Mouse (Mus musculus) kidney, postnatal 36 days (tissue): ENCODE measurements around the gene Cyp1a2.

Experiments used
- DNase-seq, 2 experiments: peaks; one replicate each; pipeline ENCODE4 v3.0.0; 2021 to 2022; ENCODE audit warnings: mixed read lengths in 2 of 2

Gene Cyp1a2

DNA sequence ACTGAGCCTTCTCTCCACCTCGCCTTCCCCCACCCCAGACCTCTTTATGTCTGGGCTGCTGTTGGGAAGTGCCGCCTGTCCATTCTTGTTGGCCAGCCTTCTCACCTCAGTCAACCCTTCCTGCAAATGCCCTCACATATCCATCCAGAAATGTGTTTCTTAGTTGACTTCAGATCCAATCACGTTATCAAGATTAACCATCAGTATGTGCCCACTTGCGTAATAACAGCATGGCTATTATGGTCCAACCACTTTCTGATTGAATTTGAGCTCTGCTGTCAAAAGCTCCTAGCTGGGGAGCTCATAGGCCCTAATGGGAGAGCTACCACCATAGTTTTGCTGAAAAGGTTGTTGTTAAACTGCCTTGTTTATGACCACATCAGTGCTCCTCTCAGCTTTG is 12.5 kb downstream of the Cyp1a2 start:
- DNase-seq, result no peak

GRCm38 (mm10) chr9:57669566-57669965 is 13.9 kb downstream of the Cyp1a2 start:
- DNase-seq, result peak; percentile 86 to 92

DNA sequence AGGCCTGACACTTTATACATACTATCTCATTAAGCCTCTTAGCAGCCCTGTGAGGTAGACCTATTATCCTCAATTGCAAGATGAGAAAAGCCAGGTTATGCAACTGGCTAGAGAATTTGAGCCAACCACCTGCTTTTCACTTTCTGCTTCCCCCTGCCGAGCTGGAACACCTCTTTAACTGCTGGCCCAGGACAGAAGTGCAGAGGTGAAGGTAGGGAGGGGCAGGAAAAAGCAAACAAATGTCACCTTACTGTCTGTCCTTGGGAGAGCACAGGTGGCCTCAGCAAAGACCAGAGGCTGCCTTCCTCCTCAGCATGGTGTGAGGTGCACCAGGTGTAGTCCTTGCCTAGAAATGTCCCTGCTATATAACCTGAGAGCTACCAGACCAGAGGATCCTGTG is 15.2 kb downstream of the Cyp1a2 start:
- peak; percentile 39 to 66 for DNase-seq

DNA sequence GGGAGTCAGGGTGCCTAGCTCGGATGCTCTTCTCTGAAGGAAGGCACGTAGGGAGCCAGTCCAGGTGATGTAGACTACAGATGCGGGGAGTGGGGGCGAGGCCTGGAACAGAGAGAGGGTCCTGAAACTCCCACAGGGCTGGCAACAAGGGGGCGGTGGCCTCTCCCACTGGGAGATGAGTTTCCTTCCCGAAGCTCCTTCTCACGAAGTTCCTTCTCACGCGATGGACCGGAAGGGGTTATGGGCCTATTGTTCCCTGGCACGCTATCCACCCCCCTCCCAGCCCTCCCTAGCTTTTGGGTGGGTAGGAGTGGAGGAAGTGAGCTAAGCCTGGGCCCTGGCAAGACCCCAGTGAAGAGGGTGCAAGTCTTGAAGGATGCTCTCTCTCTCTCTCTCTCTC is 15.7 kb downstream of the Cyp1a2 start:
- peak; percentile 20 for DNase-seq

- no peak for DNase-seq
Measured at GRCm38 (mm10) chr9:57667136-57667535, 16.4 kb downstream of the Cyp1a2 start.

GRCm38 (mm10) chr9:57666536-57666935 is 17.0 kb downstream of the Cyp1a2 start:
- DNase-seq, result no peak

DNA sequence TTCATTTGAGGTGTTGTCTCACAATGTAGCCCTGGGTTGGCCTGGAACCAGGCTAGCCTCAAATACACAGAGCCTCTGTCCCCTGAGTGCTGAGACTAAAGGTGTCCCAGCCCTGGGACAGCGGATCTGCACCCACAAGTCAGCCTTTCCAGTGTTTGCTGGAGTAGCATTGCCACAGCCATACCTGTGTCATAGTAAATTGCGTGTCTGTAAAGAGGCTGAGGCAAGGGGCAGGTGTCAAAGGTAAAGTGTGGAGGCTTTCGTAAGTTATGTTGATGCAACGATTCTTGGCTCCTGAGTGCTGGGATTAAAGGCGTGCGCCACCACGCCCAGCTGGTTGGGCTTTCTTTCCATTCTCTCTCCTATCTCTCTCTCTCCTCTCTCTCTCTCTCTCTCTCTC is 18.9 kb downstream of the Cyp1a2 start:
- no peak for DNase-seq

DNA sequence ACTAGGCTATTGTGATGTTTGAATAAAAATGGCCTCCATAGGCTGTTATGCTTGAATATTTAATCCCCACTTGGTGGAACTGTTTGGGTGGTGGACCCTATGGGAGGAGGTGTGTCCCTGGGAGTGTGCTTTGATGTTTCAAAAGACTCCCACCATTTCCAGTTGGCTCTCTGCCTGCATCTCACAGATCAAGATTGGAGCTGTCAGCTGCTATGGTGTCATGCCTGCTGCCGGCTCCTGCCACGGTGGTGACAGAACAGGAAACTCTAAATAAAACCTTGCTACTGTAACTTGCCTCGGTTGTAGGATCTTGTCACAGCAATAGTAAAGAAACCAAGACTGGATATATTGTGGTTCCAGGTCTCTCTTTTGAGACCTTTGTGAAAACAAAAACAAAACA is 22.0 kb downstream of the Cyp1a2 start:
- no peak for DNase-seq

- no peak for DNase-seq
Measured at GRCm38 (mm10) chr9:57660501-57660900, 23.0 kb downstream of the Cyp1a2 start.

GRCm38 (mm10) chr9:57659774-57660173 is 23.7 kb downstream of the Cyp1a2 start:
- DNase-seq, result peak; percentile 86 to 90

DNA sequence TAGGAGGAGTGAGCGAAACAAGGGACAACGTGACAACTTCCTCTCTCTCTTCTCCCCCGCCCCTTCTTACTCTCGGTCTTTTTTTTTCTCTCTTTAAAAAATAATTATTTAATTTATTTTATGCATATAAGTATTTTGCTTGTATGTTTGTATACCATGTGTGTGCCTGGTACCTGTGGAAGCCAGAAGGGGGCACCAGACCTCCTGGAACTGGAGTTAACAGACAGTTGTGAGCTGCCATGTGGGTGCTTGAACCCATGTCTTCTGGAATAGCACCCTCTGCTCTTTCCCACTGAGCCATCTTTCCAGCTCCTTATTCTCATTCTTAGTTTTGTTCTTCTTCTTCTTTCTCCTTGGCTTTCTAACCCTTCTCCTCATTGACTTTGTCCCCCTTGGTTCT is 24.5 kb downstream of the Cyp1a2 start:
- no peak for DNase-seq

- no peak for DNase-seq
Measured at GRCm38 (mm10) chr9:57657843-57658242, 25.7 kb downstream of the Cyp1a2 start.

DNA sequence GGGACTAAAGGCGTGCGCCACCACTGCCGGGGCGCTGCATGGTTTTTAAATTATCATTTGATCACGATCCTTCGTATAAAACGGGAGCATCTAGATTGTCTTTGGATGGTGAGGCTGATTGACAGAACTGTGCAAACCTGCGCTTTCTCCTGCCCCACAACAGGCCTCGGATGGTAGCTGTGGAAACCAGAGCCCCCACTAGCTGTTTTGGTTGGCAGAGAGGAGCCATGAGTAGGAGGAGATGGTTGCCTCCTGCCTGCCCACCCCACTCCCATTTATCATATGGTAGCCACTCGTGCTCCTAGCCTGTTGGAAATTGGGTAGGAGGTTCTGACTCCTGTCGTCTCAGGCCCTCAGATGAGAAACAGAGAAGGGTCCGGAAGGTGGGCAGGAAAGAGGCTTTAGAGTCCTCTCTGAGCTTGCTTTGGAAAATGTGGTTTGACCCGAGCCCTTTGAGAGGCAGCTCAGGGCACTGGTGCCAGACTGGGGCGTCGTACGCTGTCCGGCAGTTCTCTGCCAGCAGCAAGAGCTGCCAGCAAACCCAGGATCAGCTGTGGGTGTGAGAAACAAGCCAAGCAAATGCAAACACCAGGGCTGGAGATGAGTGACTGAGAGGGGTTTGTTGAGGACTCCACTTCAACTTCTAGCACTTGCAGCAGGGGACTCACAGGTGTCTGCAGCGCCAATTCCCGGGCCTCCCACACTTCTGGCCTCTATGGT is 26.7 kb downstream of the Cyp1a2 start:
- no peak for DNase-seq

GRCm38 (mm10) chr9:57655749-57656148 is 27.8 kb downstream of the Cyp1a2 start:
- peak; percentile 94 to 98 for DNase-seq

DNA sequence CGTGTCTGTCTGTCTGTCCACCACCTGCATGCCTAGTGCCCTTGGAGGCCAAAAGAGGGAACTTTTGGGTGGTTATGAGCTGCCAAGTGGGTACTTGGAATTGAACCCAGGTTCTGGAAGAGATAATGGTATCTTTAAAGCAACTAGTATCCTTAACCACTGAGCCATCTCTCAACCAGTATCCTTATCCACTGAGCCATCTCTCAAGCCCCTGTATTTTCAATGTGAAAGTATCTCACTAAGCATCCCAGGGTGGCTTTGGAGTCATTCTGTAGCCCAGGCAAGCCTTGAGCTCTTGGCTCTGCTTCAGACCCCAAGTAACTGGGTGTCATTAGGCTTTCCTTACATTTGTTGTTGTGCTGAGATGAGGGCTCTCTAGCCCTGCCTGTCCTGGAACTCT is 28.5 kb downstream of the Cyp1a2 start:
- DNase-seq, result no peak

DNA sequence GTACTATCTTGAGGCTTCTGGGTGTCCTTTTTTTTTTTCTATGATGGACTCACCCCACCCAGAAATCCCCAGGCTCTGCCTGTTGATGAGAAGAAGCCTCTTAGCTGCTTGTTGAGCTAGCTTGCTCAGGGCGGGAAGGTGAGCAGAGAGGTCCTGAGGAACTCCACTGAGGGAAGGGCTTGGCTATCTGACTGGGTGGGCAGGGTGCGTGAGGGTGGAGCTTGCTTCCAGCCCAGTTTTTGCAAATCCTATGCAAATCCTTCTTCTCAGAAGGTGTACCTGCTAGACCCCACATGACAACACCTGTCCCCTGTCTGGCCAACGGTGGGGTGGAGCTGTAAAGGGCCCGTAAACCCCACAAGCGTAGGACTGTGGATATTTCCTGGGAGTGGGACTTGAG is 30.2 kb downstream of the Cyp1a2 start, which contains the start of gene Csk:
Csk (minus strand) TSS at position 349 of the 400 bp plus-strand sequence.
- DNase-seq, result no peak

DNA sequence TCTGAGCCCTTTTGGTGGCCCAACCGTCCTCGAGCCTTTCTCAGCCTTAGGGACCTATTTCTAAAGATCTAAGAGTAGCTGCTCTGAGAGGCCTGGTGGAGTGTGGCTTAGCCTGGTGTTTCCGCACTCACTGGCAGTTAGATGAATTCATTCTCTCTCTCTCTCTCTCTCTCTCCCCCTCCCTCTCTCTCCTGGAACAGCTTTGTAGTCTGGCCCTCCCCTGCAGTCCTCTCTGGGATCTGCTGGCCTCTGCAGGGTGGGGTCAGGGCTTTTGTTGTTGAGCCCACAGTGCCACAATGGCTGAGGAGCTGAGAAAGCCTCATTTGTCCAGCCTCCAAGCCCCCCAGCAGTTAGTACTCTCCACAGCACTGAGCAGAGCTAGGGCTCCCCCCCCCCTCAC is 30.6 kb downstream of the Cyp1a2 start:
- no peak for DNase-seq

DNA sequence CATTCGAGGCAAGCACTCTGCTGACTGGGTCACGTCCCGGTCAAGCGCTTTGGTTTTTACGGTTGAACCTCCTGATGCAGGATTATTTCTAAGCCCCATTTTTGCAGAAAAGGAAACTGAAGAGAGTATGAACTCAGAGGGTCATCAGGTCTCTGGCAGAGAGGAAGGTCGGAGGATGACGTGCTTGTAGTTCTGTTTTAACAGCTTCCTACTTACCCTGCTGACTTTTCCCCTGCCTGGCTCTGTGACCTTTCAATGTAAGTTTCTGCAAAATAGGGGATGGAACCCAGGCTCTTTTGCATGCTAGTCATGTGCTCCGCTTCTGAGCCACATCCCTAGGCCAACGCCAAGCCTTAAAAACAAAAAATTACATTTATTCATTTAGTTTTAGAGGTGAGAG is 31.2 kb downstream of the Cyp1a2 start:
- no peak for DNase-seq

DNA sequence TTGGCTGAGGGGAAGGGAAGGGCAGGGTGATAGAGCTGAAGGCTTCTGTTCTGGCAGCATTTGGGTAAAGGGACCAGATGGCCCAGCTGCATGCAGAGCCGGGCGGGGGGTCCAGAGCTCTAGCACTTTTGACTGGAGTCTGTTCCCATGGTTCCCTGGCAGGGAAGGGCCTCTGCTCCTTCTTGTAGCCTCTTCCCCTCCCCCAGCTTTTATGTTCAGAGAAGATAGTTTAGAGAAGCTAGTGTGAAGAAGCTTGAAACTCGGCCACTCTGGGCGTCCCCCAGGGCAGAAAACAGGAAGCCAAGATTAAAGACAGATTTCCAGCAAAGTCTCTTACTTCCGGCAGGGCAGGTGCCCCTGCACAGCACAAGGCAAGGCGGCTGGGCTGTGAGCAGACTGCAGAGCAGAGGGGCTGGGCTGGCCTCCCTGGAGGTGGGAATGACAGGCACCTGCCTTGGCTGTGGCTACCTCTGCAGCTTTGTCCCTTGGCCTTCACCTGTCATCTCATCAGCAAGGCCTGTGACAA is 32.7 kb downstream of the Cyp1a2 start:
- DNase-seq, result no peak

DNA sequence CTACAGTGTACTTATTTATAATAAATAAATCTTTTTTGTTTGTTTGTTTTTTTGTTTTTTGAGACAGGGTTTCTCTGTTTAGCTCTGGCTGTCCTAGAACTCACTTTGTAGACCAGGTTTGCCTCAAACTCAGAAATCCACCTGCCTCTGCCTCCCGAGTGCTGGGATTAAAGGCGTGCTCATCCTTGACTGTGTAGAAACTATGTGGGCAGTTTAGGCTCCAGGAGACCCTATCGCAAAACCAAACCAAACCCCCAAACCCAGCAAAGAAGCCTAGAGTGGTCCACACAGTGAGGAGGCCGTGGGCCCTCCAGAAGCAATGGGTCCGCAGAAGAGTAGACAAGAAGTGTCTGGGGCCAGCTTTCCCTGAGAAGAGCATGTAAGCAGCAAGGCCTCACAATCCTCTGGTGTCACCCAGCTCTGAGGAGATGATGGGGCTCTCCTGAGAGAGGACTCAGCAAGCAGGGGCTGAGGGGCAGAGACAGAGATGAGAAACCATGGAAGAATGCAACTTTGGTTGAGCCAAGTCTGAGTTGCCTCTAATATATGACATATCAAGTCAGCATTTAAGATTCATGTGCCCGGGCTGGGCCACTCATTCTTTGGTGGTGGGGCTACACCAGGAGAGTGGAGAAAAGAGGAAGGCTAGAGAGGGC is 33.2 kb downstream of the Cyp1a2 start:
- DNase-seq, result no peak

- no peak for DNase-seq
Measured at GRCm38 (mm10) chr9:57647286-57648108, 36.0 kb downstream of the Cyp1a2 start.

DNA sequence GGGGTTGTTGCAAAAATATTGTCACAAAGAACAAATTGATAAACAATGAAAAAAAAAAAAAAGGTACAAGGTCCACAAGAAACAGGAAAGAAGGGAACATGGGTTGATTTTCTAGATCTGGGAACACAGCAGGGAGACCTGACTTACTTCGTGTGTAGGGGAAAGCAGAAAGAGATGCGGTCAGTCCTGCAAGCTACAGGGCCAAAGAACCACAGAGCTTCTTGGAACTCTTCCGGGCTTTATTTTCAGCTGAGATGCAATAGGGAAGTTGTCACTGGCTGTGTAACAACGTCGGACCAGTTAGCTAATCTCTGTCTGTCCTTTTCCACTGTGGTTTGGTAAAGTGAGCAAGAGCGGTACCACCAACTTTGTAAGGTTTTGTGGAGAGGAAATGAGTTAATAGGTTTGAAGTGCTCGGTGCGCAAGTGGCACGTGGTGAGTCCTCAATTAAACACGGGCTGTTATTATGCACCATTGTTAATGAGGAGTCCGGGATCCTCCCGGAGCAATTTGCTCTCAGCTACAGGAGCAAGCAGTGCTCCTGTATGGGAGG is 36.9 kb downstream of the Cyp1a2 start:
- no peak for DNase-seq
